15 mouse cellular contexts compared by ENCODE assay signal in genomic region chr5:103765758-103766431, GRCm38 (mm10).
A peak's percentile ranks its signal among the peaks of the same experiment; 100 is the strongest.
DNase-seq lines count a peak whose midpoint lies in the region; ATAC-seq and TF ChIP-seq lines count a peak whose summit lies in the region.
"Had no signal": no experiment of that assay in that cellular context is flagged by ENCODE, and none has a peak within 500 bp of the region (broad histone marks: within the 10 kb centered on the region; RNA-seq: fewer than 3 reads in every experiment).

No protein-coding gene starts in this region.

- 0 out of 2 replicates have a peak, but pooled peaks cover under 1% of the 10 kb centered on the region for H3K4me1 ChIP-seq in hindbrain, postnatal 0 days (ENCODE audit: insufficient read depth, low read length)
- peaks cover under 1% of the 10 kb centered on the region for H3K4me1 ChIP-seq in hindbrain, embryonic 14.5 days (replicated peaks; ENCODE audit: control insufficient read depth, insufficient read depth, low read length)
- peaks cover 93% of the 10 kb centered on the region for H3K4me1 ChIP-seq in liver, embryonic 12.5 days

- H3K9ac ChIP-seq in hindbrain, postnatal 0 days (replicated peaks; ENCODE audit: low read length): no peak overlapping the region
- no peak overlapping the region for H3K9ac ChIP-seq in hindbrain, embryonic 14.5 days
- H3K9ac ChIP-seq in liver, embryonic 12.5 days: no peak overlapping the region
- H3K9ac ChIP-seq: embryonic facial prominence, embryonic 15.5 days; hindbrain, embryonic 15.5 days had no signal

- no peaks in the 10 kb centered on the region for H3K36me3 ChIP-seq in hindbrain, postnatal 0 days (ENCODE audit: insufficient read depth, low read length)
- H3K36me3 ChIP-seq in hindbrain, embryonic 14.5 days (replicated peaks; ENCODE audit: control insufficient read depth, insufficient read depth): no peaks in the 10 kb centered on the region
- H3K36me3 ChIP-seq in liver, embryonic 12.5 days: peaks cover 40% of the 10 kb centered on the region
- H3K36me3 ChIP-seq: embryonic facial prominence, embryonic 15.5 days; hindbrain, embryonic 15.5 days had no signal

- DNase-seq in hindbrain, postnatal 0 days (ENCODE audit: low spot score): no peak
- no peak for DNase-seq in hindbrain, embryonic 14.5 days (ENCODE audit: low spot score)
- peak; percentile 50 for DNase-seq in thymus, postnatal 4 days
- no peak for DNase-seq in thymus, postnatal 0 days (ENCODE audit: low spot score)
- no peak for DNase-seq in urinary bladder, adult 2 months (ENCODE audit: low spot score)
- no peak for DNase-seq in layer of hippocampus, adult 9-11 months
- DNase-seq: adrenal gland, postnatal 14 days; cerebellum, adult 8-10 months; heart, postnatal 14 days; midbrain, embryonic 14.5 days had no signal

- WGBS in hindbrain, postnatal 0 days: 100% methylated on average over 2 of the region's 2 CpGs
- WGBS in hindbrain, embryonic 14.5 days: 98% methylated on average over 2 of the region's 2 CpGs
- WGBS in liver, embryonic 12.5 days (ENCODE audit: insufficient replicate concordance): 91% methylated on average over 2 of the region's 2 CpGs

- no peak overlapping the region for H3K4me3 ChIP-seq in hindbrain, postnatal 0 days (ENCODE audit: low read length)
- no peak overlapping the region for H3K4me3 ChIP-seq in hindbrain, embryonic 14.5 days (replicated peaks; ENCODE audit: low read length)
- no peak overlapping the region for H3K4me3 ChIP-seq in liver, embryonic 12.5 days
- H3K4me3 ChIP-seq: embryonic facial prominence, embryonic 15.5 days; hindbrain, embryonic 15.5 days had no signal

- H3K27ac ChIP-seq in hindbrain, postnatal 0 days: no peak overlapping the region
- no peak overlapping the region for H3K27ac ChIP-seq in hindbrain, embryonic 14.5 days
- H3K27ac ChIP-seq in liver, embryonic 12.5 days: 0 out of 2 replicates have a peak overlapping the region, but pooled peaks have one; percentile 39
- H3K27ac ChIP-seq: embryonic facial prominence, embryonic 15.5 days; hindbrain, embryonic 15.5 days; macrophage had no signal

- no peak overlapping the region for H3K4me2 ChIP-seq in hindbrain, postnatal 0 days (ENCODE audit: low read depth, low read length)
- H3K4me2 ChIP-seq in hindbrain, embryonic 14.5 days (replicated peaks): no peak overlapping the region
- no peak overlapping the region for H3K4me2 ChIP-seq in liver, embryonic 12.5 days
- H3K4me2 ChIP-seq: embryonic facial prominence, embryonic 15.5 days; hindbrain, embryonic 15.5 days had no signal

- ATAC-seq in hindbrain, postnatal 0 days: no peak
- no peak for ATAC-seq in hindbrain, embryonic 14.5 days (ENCODE audit: low FRiP score)
- ATAC-seq in liver, embryonic 12.5 days: 0 out of 2 replicates have a peak, but pooled peaks have one; percentile 27
- ATAC-seq in granulocyte monocyte progenitor cell, adult 5-6 weeks (replicated peaks; ENCODE audit: poor library complexity, severe bottlenecking): no peak

- H3K9me3 ChIP-seq in hindbrain, postnatal 0 days (ENCODE audit: low read length): no peaks in the 10 kb centered on the region
- H3K9me3 ChIP-seq in hindbrain, embryonic 14.5 days (ENCODE audit: control insufficient read depth, low read length): peaks cover 5% of the 10 kb centered on the region; the same call in 1 of the 2 replicates
- H3K9me3 ChIP-seq in liver, embryonic 12.5 days (replicated peaks): peaks cover 10% of the 10 kb centered on the region
- H3K9me3 ChIP-seq: embryonic facial prominence, embryonic 15.5 days; hindbrain, embryonic 15.5 days had no signal

- TF ChIP-seq CTCF in hindbrain, postnatal 0 days (IDR thresholded peaks at IDR 0.05; ENCODE audit: low read depth): peak; percentile 37

- H3K27me3 ChIP-seq in hindbrain, postnatal 0 days (ENCODE audit: insufficient read depth, low read length): no peaks in the 10 kb centered on the region
- H3K27me3 ChIP-seq in hindbrain, embryonic 14.5 days (ENCODE audit: control insufficient read depth, insufficient read depth, low read length): no peaks in the 10 kb centered on the region
- no peaks in the 10 kb centered on the region for H3K27me3 ChIP-seq in liver, embryonic 12.5 days (replicated peaks)
- H3K27me3 ChIP-seq: embryonic facial prominence, embryonic 15.5 days; hindbrain, embryonic 15.5 days had no signal
